Mouse (Mus musculus) embryo, embryonic 10.5 days (tissue): ENCODE measurements around the gene Mta2.

ENCODE experiments used
- DNase-seq: peaks from one replicate; pipeline ENCODE4 v3.0.0-alpha.2; 2015; ENCODE audit warnings: low spot score

Mta2 gene

DNA sequence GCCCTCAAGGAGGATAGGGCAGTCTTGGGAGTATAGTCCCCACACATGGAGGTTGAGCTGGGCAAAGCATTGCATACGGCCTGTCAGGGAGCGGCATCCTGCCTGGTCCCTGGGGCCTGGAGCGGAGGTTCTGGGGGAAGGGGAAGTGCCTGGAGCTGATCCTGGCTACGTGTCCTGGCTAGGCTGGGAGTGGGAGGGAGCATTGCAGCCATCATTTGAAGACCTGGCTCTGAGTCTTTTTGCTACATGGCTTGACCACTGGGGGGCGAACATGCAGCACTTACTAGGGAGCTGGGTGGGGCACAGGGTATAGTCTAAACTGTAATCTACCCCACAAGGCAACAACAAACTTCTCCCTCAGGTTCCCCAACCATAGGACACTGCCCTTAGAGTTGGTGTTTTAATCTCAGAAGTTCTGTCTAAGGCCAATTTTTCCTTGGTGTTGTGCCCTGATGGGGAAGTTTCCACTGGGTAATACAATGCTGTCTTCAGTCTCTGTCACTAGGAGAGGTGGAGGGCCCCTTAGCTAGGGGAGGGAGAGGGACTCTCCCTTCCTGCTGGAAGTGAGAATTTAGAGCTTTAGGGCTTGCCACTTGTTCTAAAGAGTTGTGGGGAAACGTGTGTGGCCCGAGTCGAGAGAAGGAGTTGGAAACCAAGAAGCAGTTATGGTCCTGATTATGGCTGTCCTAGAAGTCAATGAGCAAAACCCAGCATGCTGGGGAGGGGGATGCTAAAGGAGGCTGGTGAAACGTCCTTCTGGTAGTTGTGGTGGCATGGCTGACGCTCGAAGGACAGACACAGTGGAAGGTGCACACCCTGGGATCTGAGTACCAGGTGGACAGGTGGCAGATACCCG lies 51.3 kb downstream of the Mta2 start:
- DNase-seq: peak; percentile 85

- no peak for DNase-seq
These were observed 51.9 kb downstream of the Mta2 start for GRCm38 (mm10) chr19:8993625-8993912.

DNA sequence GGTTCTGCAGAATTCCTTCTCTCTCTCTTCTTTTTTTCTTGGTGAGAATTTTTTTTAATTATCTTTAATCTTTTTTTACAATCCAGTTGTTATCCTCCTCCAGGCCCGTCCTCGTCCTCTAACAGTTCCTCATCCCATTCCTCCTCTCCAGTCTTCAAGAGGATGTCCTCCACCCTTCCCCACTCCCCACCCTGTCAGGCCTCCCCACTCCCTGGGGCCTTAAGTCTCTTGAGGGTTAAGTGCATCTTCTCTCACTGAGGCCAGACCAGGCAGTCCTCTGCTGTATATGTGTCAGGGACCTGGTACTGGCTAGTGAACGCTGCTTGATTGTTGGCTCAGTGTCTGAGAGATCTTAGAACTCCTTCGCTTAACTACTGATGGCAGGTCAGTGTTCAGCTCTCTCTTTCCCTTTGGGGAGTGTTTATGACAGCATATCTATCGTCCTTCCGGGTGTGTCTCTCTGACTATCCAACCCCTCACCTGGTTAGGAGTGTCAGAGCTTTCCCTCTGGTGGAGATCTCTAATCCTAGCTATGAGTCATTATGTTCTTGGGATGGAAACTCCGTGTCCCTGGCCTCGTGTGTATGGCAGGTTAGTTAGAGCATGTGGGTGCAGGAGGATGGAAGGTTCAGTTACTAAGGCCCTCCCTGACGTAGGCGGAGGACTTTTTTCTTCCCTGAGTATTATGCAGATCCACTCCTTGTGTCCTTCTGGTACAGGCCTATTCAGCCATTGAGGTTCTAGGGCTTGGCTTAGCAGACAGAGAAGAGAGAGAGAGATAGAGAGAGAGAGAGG lies 53.3 kb downstream of the Mta2 start:
- no peak for DNase-seq

DNA sequence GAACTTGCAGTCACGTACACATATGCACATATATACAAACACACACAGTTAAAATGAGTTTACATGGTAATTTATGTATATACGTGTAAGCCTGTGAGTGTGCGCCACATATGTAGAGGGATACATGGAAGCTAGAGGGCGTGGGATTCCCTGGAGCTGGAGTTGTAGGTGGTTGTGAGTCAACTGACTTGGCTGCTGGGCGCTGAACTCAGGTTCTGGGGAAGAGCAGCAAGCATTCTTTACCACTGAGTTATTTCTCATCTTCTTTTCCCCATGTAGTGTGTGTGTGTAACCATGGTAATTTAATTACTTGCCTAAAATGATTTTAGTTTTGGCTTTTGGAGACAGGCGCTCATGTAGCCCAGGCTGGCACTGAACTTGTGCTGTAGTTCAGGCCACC lies 54.9 kb downstream of the Mta2 start:
- DNase-seq: no peak

- DNase-seq: no peak
These were observed 55.9 kb downstream of the Mta2 start for GRCm38 (mm10) chr19:8997546-8997945.

- DNase-seq: no peak
These were observed 56.9 kb downstream of the Mta2 start for GRCm38 (mm10) chr19:8998546-8998945.

DNA sequence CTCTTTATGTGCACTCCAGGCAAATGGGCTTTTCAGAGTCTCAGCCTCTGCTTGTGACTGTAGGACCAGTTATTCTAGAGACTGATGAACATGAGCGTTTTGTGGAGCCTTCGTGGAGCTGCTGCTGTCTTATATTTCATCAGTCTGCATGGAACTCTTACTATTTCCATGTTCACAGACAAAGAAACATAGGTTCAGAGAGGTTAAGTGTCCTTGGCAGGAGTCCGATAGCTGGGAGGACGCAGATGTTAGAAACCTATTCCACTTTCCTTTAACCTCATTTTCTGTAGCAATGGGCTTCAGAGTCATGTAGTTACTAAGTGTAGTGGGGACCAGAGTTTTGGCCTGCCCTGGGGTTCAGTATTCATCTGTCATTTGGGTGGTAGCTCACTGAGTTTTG lies 57.5 kb downstream of the Mta2 start:
- no peak for DNase-seq
